8 mouse cellular contexts compared by ENCODE assay signal in genomic region chr19:10203146-10203847, GRCm38 (mm10). TPM values are rescaled to one million over a fixed set of nuclear protein-coding genes. Genes with fewer than 3 reads are reported as not detected.
DNase-seq lines count a peak whose midpoint lies in the region; ATAC-seq and TF ChIP-seq lines count a peak whose summit lies in the region.

No protein-coding gene starts in this region.

- peaks cover 13% of the 10 kb centered on the region for H3K4me1 ChIP-seq in lung, embryonic 16.5 days (replicated peaks; ENCODE audit: control insufficient read depth, insufficient read depth, low read length)
- H3K4me1 ChIP-seq in embryonic facial prominence, embryonic 11.5 days (ENCODE audit: control insufficient read depth, insufficient read depth, low read length): no peaks in the 10 kb centered on the region
- H3K4me1 ChIP-seq in limb, embryonic 12.5 days (replicated peaks): peaks cover 15% of the 10 kb centered on the region
- H3K4me1 ChIP-seq in spleen, adult 2 months (ENCODE audit: control insufficient read depth, insufficient read depth, insufficient read length): no peaks in the 10 kb centered on the region; the same call in 1 of the 2 replicates

- no peak for TF ChIP-seq CTCF in spleen, adult 2 months (IDR thresholded peaks at IDR 0.05; ENCODE audit: extremely low read depth, insufficient read depth, insufficient read length, insufficient replicate concordance)

- H3K27ac ChIP-seq in lung, embryonic 16.5 days (ENCODE audit: low read length): peak overlapping the region; percentile 79
- peak overlapping the region; percentile 73 for H3K27ac ChIP-seq in embryonic facial prominence, embryonic 11.5 days (replicated peaks; ENCODE audit: low read depth, low read length)
- H3K27ac ChIP-seq in limb, embryonic 12.5 days: peak overlapping the region; percentile 82
- H3K27ac ChIP-seq in spleen, adult 2 months (ENCODE audit: insufficient read depth, low read length): peak overlapping the region; percentile 93

- DNase-seq in lung, postnatal 25 days (ENCODE audit: low spot score): no peak
- no peak for DNase-seq in embryonic facial prominence, embryonic 11.5 days (ENCODE audit: low spot score)
- no peak for DNase-seq in spleen, adult 2 months (ENCODE audit: low read depth in 1 of 2, low spot score in 2 of 2)
- no peak for DNase-seq in frontal cortex, postnatal 10 days (ENCODE audit: low spot score in 2 of 2)
- no peak for DNase-seq in gastrocnemius, postnatal 36 days
- no peak for DNase-seq in kidney, postnatal 4 days

- intact Hi-C loops in gastrocnemius, postnatal 36 days (cut with DNase I): no loop called here

- no peaks in the 10 kb centered on the region for H3K9me3 ChIP-seq in lung, embryonic 16.5 days (ENCODE audit: control insufficient read depth, low read length)
- no peaks in the 10 kb centered on the region for H3K9me3 ChIP-seq in embryonic facial prominence, embryonic 11.5 days (replicated peaks; ENCODE audit: control insufficient read depth, low read length)
- no peaks in the 10 kb centered on the region for H3K9me3 ChIP-seq in limb, embryonic 12.5 days

- H3K4me3 ChIP-seq in lung, embryonic 16.5 days (ENCODE audit: low read length): peak overlapping the region; percentile 72
- peak overlapping the region; percentile 92 for H3K4me3 ChIP-seq in embryonic facial prominence, embryonic 11.5 days (ENCODE audit: low read depth, low read length)
- peak overlapping the region; percentile 84 for H3K4me3 ChIP-seq in limb, embryonic 12.5 days (replicated peaks)
- H3K4me3 ChIP-seq in spleen, adult 2 months (ENCODE audit: extremely low read depth, insufficient read depth, insufficient read length): peak overlapping the region; percentile 95

- H3K4me2 ChIP-seq in lung, embryonic 16.5 days (ENCODE audit: low read depth, low read length): peak overlapping the region; percentile 76
- peak overlapping the region; percentile 88 for H3K4me2 ChIP-seq in embryonic facial prominence, embryonic 11.5 days (ENCODE audit: low read depth, low read length)
- peak overlapping the region; percentile 90 for H3K4me2 ChIP-seq in limb, embryonic 12.5 days

- H3K27me3 ChIP-seq in lung, embryonic 16.5 days (ENCODE audit: control insufficient read depth, insufficient read depth, low read depth, low read length): no peaks in the 10 kb centered on the region
- no peaks in the 10 kb centered on the region for H3K27me3 ChIP-seq in embryonic facial prominence, embryonic 11.5 days (ENCODE audit: control insufficient read depth, insufficient read depth, low read length)
- H3K27me3 ChIP-seq in limb, embryonic 12.5 days: no peaks in the 10 kb centered on the region
- no peaks in the 10 kb centered on the region for H3K27me3 ChIP-seq in spleen, adult 2 months (ENCODE audit: control insufficient read depth, insufficient read depth, low read length)

- no peak for TF ChIP-seq POLR2A in spleen, adult 2 months (IDR thresholded peaks at IDR 0.05; ENCODE audit: low read depth, low read length)

- WGBS in lung, embryonic 16.5 days: 1% methylated on average over 23 of the region's 23 CpGs
- WGBS in embryonic facial prominence, embryonic 11.5 days: 3% methylated on average over 23 of the region's 23 CpGs
- WGBS in limb, embryonic 12.5 days: 3% methylated on average over 23 of the region's 23 CpGs
- WGBS in spleen, adult 2 months: 2% methylated on average over 23 of the region's 23 CpGs

- H3K9ac ChIP-seq in lung, embryonic 16.5 days (ENCODE audit: low read length): peak overlapping the region; percentile 80
- peak overlapping the region; percentile 88 for H3K9ac ChIP-seq in embryonic facial prominence, embryonic 11.5 days (replicated peaks; ENCODE audit: low read length)
- peak overlapping the region; percentile 89 for H3K9ac ChIP-seq in limb, embryonic 12.5 days (replicated peaks)

- peaks cover 23% of the 10 kb centered on the region for H3K36me3 ChIP-seq in lung, embryonic 16.5 days (ENCODE audit: control insufficient read depth, insufficient read depth, low read length)
- H3K36me3 ChIP-seq in embryonic facial prominence, embryonic 11.5 days (replicated peaks; ENCODE audit: control insufficient read depth, insufficient read depth, low read depth, low read length): peaks cover 7% of the 10 kb centered on the region
- H3K36me3 ChIP-seq in limb, embryonic 12.5 days: peaks cover 55% of the 10 kb centered on the region
- H3K36me3 ChIP-seq in spleen, adult 2 months (ENCODE audit: control insufficient read depth, insufficient read depth, low read length): peaks cover 25% of the 10 kb centered on the region

- no peak; the same call in 1 of the 2 replicates for ATAC-seq in lung, embryonic 16.5 days (ENCODE audit: low read depth)
- ATAC-seq in embryonic facial prominence, embryonic 11.5 days (replicated peaks; ENCODE audit: insufficient number of reproducible peaks, low FRiP score, low TSS enrichment, low read depth): peak; percentile 20
- no peak for ATAC-seq in limb, embryonic 12.5 days (ENCODE audit: insufficient number of reproducible peaks, insufficient read depth, low FRiP score, low TSS enrichment, low read depth)

RNA-seq across cellular contexts. Expression of gene Tmem258, which starts 0.5 kb away (rescaled TPM):
- polyA plus RNA-seq in lung, embryonic 16.5 days (2015; fragmentation: Nextera tagmentation; extraction: Ambion mirVana): 488 and 498 TPM in 2 replicates
- polyA plus RNA-seq in embryonic facial prominence, embryonic 11.5 days (2014; fragmentation: Nextera tagmentation; extraction: Ambion mirVana): 344 and 377 TPM in 2 replicates
- polyA plus RNA-seq in limb, embryonic 12.5 days (2016; fragmentation: Nextera tagmentation; extraction: Ambion mirVana): 417 and 421 TPM in 2 replicates
- 70.4 and 88.0 TPM in 2 replicates for polyA plus RNA-seq in spleen, adult 2 months (2012; rRNA removed)
- total RNA-seq in gastrocnemius, postnatal 36 days (2021): 10 to 100 TPM; 75.5 to 81.9 TPM

RNA-seq across cellular contexts. Expression of gene Fen1, which starts 0.7 kb away (rescaled TPM):
- 99.0 and 106 TPM in 2 replicates for polyA plus RNA-seq in lung, embryonic 16.5 days (2015; fragmentation: Nextera tagmentation; extraction: Ambion mirVana)
- polyA plus RNA-seq in embryonic facial prominence, embryonic 11.5 days (2014; fragmentation: Nextera tagmentation; extraction: Ambion mirVana): 130 and 134 TPM in 2 replicates
- 109 and 115 TPM in 2 replicates for polyA plus RNA-seq in limb, embryonic 12.5 days (2016; fragmentation: Nextera tagmentation; extraction: Ambion mirVana)
- polyA plus RNA-seq in spleen, adult 2 months (2012; rRNA removed): 16.0 and 23.4 TPM in 2 replicates
- 1 to 10 TPM; 3.1 to 3.9 TPM for total RNA-seq in gastrocnemius, postnatal 36 days (2021)

RNA-seq across cellular contexts. Expression of gene Fads1, which starts 20.6 kb away (rescaled TPM):
- 78.2 and 91.0 TPM in 2 replicates for polyA plus RNA-seq in lung, embryonic 16.5 days (2015; fragmentation: Nextera tagmentation; extraction: Ambion mirVana)
- 125 and 130 TPM in 2 replicates for polyA plus RNA-seq in embryonic facial prominence, embryonic 11.5 days (2014; fragmentation: Nextera tagmentation; extraction: Ambion mirVana)
- polyA plus RNA-seq in limb, embryonic 12.5 days (2016; fragmentation: Nextera tagmentation; extraction: Ambion mirVana): 134 and 144 TPM in 2 replicates
- 17.8 and 20.0 TPM in 2 replicates for polyA plus RNA-seq in spleen, adult 2 months (2012; rRNA removed)
- total RNA-seq in gastrocnemius, postnatal 36 days (2021): 1 to 10 TPM; 5.3 to 6.3 TPM

RNA-seq across cellular contexts. Expression of gene Myrf, which starts 37.3 kb away (rescaled TPM):
- polyA plus RNA-seq in lung, embryonic 16.5 days (2015; fragmentation: Nextera tagmentation; extraction: Ambion mirVana): 5.0 and 6.0 TPM in 2 replicates
- polyA plus RNA-seq in embryonic facial prominence, embryonic 11.5 days (2014; fragmentation: Nextera tagmentation; extraction: Ambion mirVana): 2.4 and 2.6 TPM in 2 replicates
- 2.6 and 2.7 TPM in 2 replicates for polyA plus RNA-seq in limb, embryonic 12.5 days (2016; fragmentation: Nextera tagmentation; extraction: Ambion mirVana)
- 2.3 and 3.8 TPM in 2 replicates for polyA plus RNA-seq in spleen, adult 2 months (2012; rRNA removed)
- under 1 TPM in 1 of 2 experiments, not detected in 1; 0.08 TPM for total RNA-seq in gastrocnemius, postnatal 36 days (2021)
